Comparison of ENCODE assay signal across 8 mouse cellular contexts in genomic region chr7:63908496-63909285, GRCm38 (mm10). TPM values are rescaled to one million over a fixed set of nuclear protein-coding genes. Genes with fewer than 3 reads are reported as not detected.
DNase-seq lines count a peak whose midpoint lies in the region; ATAC-seq lines count a peak whose summit lies in the region.

No protein-coding gene starts in this region.

- peak overlapping the region; percentile 27; the same call in 1 of the 2 replicates for H3K4me2 ChIP-seq in limb, embryonic 13.5 days (replicated peaks)

- no peak for ATAC-seq in megakaryocyte, adult 5-6 weeks (ENCODE audit: poor library complexity, severe bottlenecking)
- peak; percentile 25; the same call in 1 of the 2 replicates for ATAC-seq in limb, embryonic 13.5 days (ENCODE audit: low FRiP score, low read depth)

- peaks cover 99% of the 10 kb centered on the region for H3K4me1 ChIP-seq in megakaryocyte, embryonic 14.5 days
- H3K4me1 ChIP-seq in limb, embryonic 13.5 days, result peaks cover 54% of the 10 kb centered on the region

- H3K9me3 ChIP-seq in megakaryocyte, embryonic 14.5 days, result no peaks in the 10 kb centered on the region
- H3K9me3 ChIP-seq in limb, embryonic 13.5 days, result no peaks in the 10 kb centered on the region

- H3K9ac ChIP-seq in limb, embryonic 13.5 days, result no peak overlapping the region

- H3K27ac ChIP-seq in limb, embryonic 13.5 days, result peak overlapping the region; percentile 55; the same call in 1 of the 2 replicates

- peak overlapping the region; percentile 80 for H3K4me3 ChIP-seq in megakaryocyte, embryonic 14.5 days (replicated peaks)
- no peak overlapping the region for H3K4me3 ChIP-seq in limb, embryonic 13.5 days

- H3K36me3 ChIP-seq in megakaryocyte, embryonic 14.5 days (replicated peaks; ENCODE audit: low read length), result peaks cover 41% of the 10 kb centered on the region
- no peaks in the 10 kb centered on the region for H3K36me3 ChIP-seq in limb, embryonic 13.5 days

- H3K27me3 ChIP-seq in megakaryocyte, embryonic 14.5 days (replicated peaks), result no peaks in the 10 kb centered on the region
- no peaks in the 10 kb centered on the region for H3K27me3 ChIP-seq in limb, embryonic 13.5 days

- DNase-seq in embryo, embryonic 11 days, result peak; percentile 34
- no peak for DNase-seq in embryo, embryonic 10.5 days (ENCODE audit: low spot score)
- DNase-seq in yolk sac, embryonic 10.5 days (ENCODE audit: low spot score), result peak; percentile 32
- no peak for DNase-seq in thymus, postnatal 4 days
- DNase-seq in thymus, postnatal 25 days, result no peak

- WGBS in limb, embryonic 13.5 days, result 22% methylated on average over 10 of the region's 11 CpGs

RNA-seq across cellular contexts. Expression of gene E030018B13Rik, which starts 8.0 kb away (rescaled TPM):
- not detected in 2 replicates for polyA plus RNA-seq in megakaryocyte, embryonic 14.5 days (2012; ENCODE audit: insufficient read depth, low replicate concordance)
- not detected in 2 replicates for total RNA-seq in megakaryocyte, adult 5-6 weeks (2015)
- not detected in 2 replicates for total RNA-seq in megakaryocyte, adult 5-6 weeks (2017)
- polyA plus RNA-seq in limb, embryonic 13.5 days (2015; fragmentation: Nextera tagmentation; extraction: Ambion mirVana), result 0.14 TPM in 1 of 2 replicates, not detected in the other

RNA-seq across cellular contexts. Expression of gene Klf13, which starts 30.0 kb away (rescaled TPM):
- 117 and 140 TPM in 2 replicates for polyA plus RNA-seq in megakaryocyte, embryonic 14.5 days (2012; ENCODE audit: insufficient read depth, low replicate concordance)
- total RNA-seq in megakaryocyte, adult 5-6 weeks (2015), result 108 and 122 TPM in 2 replicates
- 61.7 and 64.4 TPM in 2 replicates for total RNA-seq in megakaryocyte, adult 5-6 weeks (2017)
- polyA plus RNA-seq in limb, embryonic 13.5 days (2015; fragmentation: Nextera tagmentation; extraction: Ambion mirVana), result 20.1 and 20.9 TPM in 2 replicates

Comparison
In these comparisons a context has a peak if more than half of its experiments do, and no peak if none do; other contexts are left out.
1. DNase-seq: peak in embryo, embryonic 11 days (single experiment) and yolk sac, embryonic 10.5 days (single experiment); none in embryo, embryonic 10.5 days (single experiment), thymus, postnatal 4 days (single experiment) and thymus, postnatal 25 days (single experiment).